Mouse (Mus musculus) B cell, adult 62 days (primary cell): Measurements from ENCODE around the gene Card19. TPM values are rescaled to one million over a fixed set of nuclear protein-coding genes. Genes with fewer than 3 reads are reported as not detected.

Experiments used
- total RNA-seq: library from RNA; stranded (reverse); gene quantifications from 4 replicates; pipeline ENCODE4 v1.2.4, GENCODE M21; 2023

Gene Card19
- total RNA-seq = 37.0 to 54.6 TPM (median 44.6 TPM) in 4 replicates

GRCm38 (mm10) chr13:49215504-49216219 lies at the start of gene Card19:
Gene Card19 (minus strand): TSS chr13:49216037.

GRCm38 (mm10) chr13:49248467-49248862 lies 32.6 kb upstream of the Card19 start, which contains the start of gene Susd3:
Gene Susd3 (minus strand): TSS chr13:49248706.

GRCm38 (mm10) chr13:49187288-49188218 lies 28.3 kb downstream of the Card19 start, which contains the start of gene Ninj1:
Gene Ninj1 (plus strand): TSS chr13:49187485.

Other genes starting within 250 kb of the Card19 start
- gene Fam120a, start 248.0 kb downstream of the Card19 start, total RNA-seq = 107 to 111 TPM (median 108 TPM) in 4 replicates
- gene Wnk2, start 68.0 kb downstream of the Card19 start, total RNA-seq = 0.27 to 1.1 TPM (median 0.33 TPM) in 4 replicates
- 31.7 to 39.7 TPM (median 35.6 TPM) in 4 replicates for gene Ninj1, start 28.6 kb downstream of the Card19 start, total RNA-seq
- gene Susd3, start 32.7 kb upstream of the Card19 start, total RNA-seq = 43.5 to 61.9 TPM (median 47.3 TPM) in 4 replicates
- 108 to 114 TPM (median 112 TPM) in 4 replicates for gene Fgd3, start 104.3 kb upstream of the Card19 start, total RNA-seq
- gene Bicd2, start 125.5 kb upstream of the Card19 start, total RNA-seq = 20.8 to 24.0 TPM (median 22.9 TPM) in 4 replicates
- 7.2 to 8.2 TPM (median 7.8 TPM) in 4 replicates for gene Ippk, start 205.2 kb upstream of the Card19 start, total RNA-seq